Mouse (Mus musculus) NIH3T3 (cell line): Measurements from ENCODE around the gene 1700029P11Rik.

ENCODE experiments used
- DNase-seq: peaks from one replicate; pipeline ENCODE4 v3.0.0-alpha.2; 2012; ENCODE audit warnings: low read depth

1700029P11Rik gene

GRCm38 (mm10) chr15:81980321-81980720 lies at the start of gene 1700029P11Rik:
TSS of gene 1700029P11Rik (plus strand) at chr15:81980540.
- DNase-seq: no peak

- no peak for DNase-seq
These were observed 47.3 kb upstream of the 1700029P11Rik start for GRCm38 (mm10) chr15:81932951-81933470.

GRCm38 (mm10) chr15:81933986-81934385 lies 46.4 kb upstream of the 1700029P11Rik start:
- no peak for DNase-seq

- DNase-seq: no peak
These were observed 44.3 kb upstream of the 1700029P11Rik start for GRCm38 (mm10) chr15:81935869-81936637.

- peak; percentile 55 for DNase-seq
These were observed 43.7 kb upstream of the 1700029P11Rik start, which contains the start of gene Csdc2 for GRCm38 (mm10) chr15:81936679-81937078. TSS of gene Csdc2 (plus strand) at chr15:81936759.

GRCm38 (mm10) chr15:81937098-81937972 lies 43.0 kb upstream of the 1700029P11Rik start:
- no peak for DNase-seq

- DNase-seq: peak; percentile 77
These were observed 42.1 kb upstream of the 1700029P11Rik start for GRCm38 (mm10) chr15:81938246-81938645.

- peak; percentile 25 for DNase-seq
These were observed 41.1 kb upstream of the 1700029P11Rik start for GRCm38 (mm10) chr15:81939157-81939715.

GRCm38 (mm10) chr15:81939774-81940173 lies 40.6 kb upstream of the 1700029P11Rik start:
- DNase-seq: no peak

GRCm38 (mm10) chr15:81940219-81940618 lies 40.1 kb upstream of the 1700029P11Rik start:
- DNase-seq: no peak

GRCm38 (mm10) chr15:81941010-81941409 lies 39.3 kb upstream of the 1700029P11Rik start:
- no peak for DNase-seq

- DNase-seq: no peak
These were observed 37.1 kb upstream of the 1700029P11Rik start for GRCm38 (mm10) chr15:81943176-81943749.

GRCm38 (mm10) chr15:81949076-81949475 lies 31.3 kb upstream of the 1700029P11Rik start:
- no peak for DNase-seq

GRCm38 (mm10) chr15:81949476-81950131 lies 30.7 kb upstream of the 1700029P11Rik start:
- DNase-seq: no peak

- no peak for DNase-seq
These were observed 29.6 kb upstream of the 1700029P11Rik start for GRCm38 (mm10) chr15:81950716-81951115.

GRCm38 (mm10) chr15:81951159-81951558 lies 29.2 kb upstream of the 1700029P11Rik start:
- no peak for DNase-seq

- no peak for DNase-seq
These were observed 28.0 kb upstream of the 1700029P11Rik start for GRCm38 (mm10) chr15:81952310-81952709.

- no peak for DNase-seq
These were observed 26.2 kb upstream of the 1700029P11Rik start for GRCm38 (mm10) chr15:81954151-81954583.

GRCm38 (mm10) chr15:81954716-81955115 lies 25.6 kb upstream of the 1700029P11Rik start:
- DNase-seq: no peak

GRCm38 (mm10) chr15:81955414-81955813 lies 24.9 kb upstream of the 1700029P11Rik start:
- DNase-seq: no peak

GRCm38 (mm10) chr15:81956457-81956856 lies 23.9 kb upstream of the 1700029P11Rik start:
- peak; percentile 71 for DNase-seq
